Mouse (Mus musculus) macrophage (primary cell): Measurements from ENCODE around the gene Armc9. TPM values are rescaled to one million over a fixed set of nuclear protein-coding genes. Genes with fewer than 3 reads are reported as not detected.

Experiments
- H3K27ac ChIP-seq: fragments of 350-480 bp; formaldehyde crosslinking; 2 replicates; pipeline ENCODE4 v1.9.0; 2021
- H3K36me3 ChIP-seq: fragments of 350-480 bp; formaldehyde crosslinking; 2 replicates; pipeline ENCODE4 v1.9.0; 2021; ENCODE audit errors: inconsistent target
- H3K4me3 ChIP-seq: fragments of 350-480 bp; formaldehyde crosslinking; 2 replicates; pipeline ENCODE4 v1.9.0; 2021; ENCODE audit errors: inconsistent target
- H3K79me2 ChIP-seq: fragments of 350-480 bp; formaldehyde crosslinking; 2 replicates; pipeline ENCODE4 v1.9.0; 2021; ENCODE audit errors: inconsistent target
- WGBS: methylation state at CpG from one replicate; pipeline ENCODE4 v1.1.7; 2026; ENCODE audit warnings: inconsistent platforms; ENCODE audit not compliant: missing documents; 5-methylcytosine and 5-hydroxymethylcytosine counted together
- polyA plus RNA-seq: library from polyadenylated mRNA; stranded (reverse); fragments of 250-400 nt; gene quantifications from 3 replicates; pipeline ENCODE4 v1.2.4, GENCODE M21; 2018; ENCODE audit warnings: inconsistent platforms

Armc9 gene
- polyA plus RNA-seq, 1 experiment from 2014 or later, result 3.2 TPM

DNA sequence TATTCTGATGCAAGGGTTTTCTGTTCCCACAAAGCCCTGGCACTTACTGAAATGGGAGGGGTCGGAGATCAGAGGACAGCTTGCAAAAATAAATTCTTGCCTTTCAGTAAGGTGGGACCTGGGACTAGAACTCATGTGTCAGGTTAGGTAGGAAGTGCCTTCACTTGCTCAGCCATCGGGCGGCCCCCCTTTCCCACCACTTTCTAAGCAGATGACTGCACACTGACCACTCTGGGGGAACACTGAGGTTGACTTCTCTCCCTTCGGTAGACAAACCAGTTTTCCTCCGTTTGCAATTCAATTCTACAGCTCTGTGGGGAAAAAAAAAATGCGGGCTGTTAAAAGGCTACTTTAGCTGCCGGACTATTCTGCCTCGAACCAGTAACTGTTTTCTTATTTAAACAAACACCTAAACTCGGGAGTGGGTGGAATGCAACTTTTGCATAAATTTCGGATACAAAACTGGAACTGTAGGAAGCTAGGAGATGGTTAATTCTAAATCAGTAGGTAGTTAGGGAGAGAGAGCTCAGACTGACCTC is 157.0 kb downstream of the Armc9 start:
- WGBS, result 96% methylated on average over 10 of the region's 10 CpGs
- Histone ChIP-seq H3K4me3 (no peak overlapping the region), H3K27ac (no peak overlapping the region), H3K36me3 (no peaks in the 10 kb centered on the region), H3K79me2 (no peaks in the 10 kb centered on the region)

DNA sequence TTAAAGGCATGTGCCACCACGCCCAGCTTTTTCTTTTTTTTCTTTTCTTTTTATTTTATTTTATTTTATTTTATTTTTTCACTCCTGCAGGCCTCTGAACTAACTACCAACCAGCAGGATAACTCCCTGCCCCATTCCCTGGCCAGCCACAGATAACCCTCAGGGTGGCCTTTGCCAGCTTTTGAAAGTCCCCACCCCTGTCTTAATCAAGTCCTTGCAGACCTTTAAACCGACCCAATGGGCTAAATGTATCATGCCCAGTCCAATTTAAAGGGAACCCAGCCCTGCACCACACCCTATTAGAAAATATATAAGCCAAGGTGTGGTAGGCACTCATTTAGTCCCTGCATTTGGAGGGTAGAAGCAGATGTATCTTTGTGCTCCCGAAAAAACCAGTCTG is 157.7 kb downstream of the Armc9 start:
- Histone ChIP-seq H3K79me2 (no peaks in the 10 kb centered on the region), H3K4me3 (no peak overlapping the region), H3K36me3 (no peaks in the 10 kb centered on the region), H3K27ac (no peak overlapping the region)
- 95% methylated on average over 2 of the region's 3 CpGs for WGBS

DNA sequence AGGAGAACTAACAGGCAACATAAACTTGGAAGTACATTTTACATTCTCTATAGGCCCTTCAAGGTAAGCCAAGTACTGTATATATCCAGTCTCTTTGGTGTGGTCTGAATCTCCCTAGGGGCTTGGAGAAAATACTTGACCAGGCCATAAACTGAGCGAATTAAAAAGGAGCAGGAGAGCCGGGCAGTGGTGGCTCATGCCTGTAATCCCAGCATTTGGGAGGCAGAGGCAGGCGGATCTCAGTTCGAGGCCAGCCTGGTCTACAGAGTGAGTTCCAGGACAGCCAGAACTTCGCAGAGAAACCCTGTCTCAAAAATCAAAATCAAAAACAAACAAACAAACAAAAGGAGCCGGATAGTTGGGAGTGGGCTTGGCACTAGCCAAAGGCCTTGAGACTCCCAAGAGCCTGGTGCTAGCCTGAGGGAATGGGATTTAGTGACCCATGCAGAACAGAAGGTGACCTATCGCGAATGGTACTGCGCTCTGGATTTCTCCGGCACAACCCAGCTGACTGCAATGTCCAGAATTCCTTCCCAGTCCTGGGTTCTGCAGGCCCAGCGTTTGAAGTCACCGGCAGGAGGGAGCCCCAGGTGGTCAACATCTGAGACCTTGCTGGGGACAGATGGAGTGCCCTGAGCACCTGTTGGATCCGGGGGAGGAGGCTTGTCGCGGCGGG is 158.7 kb downstream of the Armc9 start:
- H3K79me2 ChIP-seq, result no peaks in the 10 kb centered on the region
- no peaks in the 10 kb centered on the region for H3K36me3 ChIP-seq
- no peak overlapping the region for H3K27ac ChIP-seq
- WGBS, result 75% methylated on average over 16 of the region's 16 CpGs
- H3K4me3 ChIP-seq, result no peak overlapping the region

DNA sequence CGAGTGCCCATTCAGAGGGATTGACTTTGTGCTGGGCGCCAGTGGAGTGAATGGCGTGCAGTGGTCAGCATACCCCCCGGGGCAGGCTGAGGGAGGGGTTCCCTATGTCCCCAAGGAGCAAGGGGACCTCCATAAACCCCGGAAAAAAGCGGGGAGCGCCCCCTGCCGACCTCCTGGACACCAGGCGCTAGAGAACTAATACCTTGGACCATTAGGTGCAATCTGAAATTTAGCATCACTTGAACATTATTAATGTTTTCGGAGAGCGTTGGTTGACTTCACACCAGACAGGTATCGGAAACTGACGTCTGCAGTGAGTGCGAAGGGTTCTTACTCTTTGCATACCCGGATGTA is 159.2 kb downstream of the Armc9 start:
- WGBS, result 43% methylated on average over 15 of the region's 15 CpGs
- H3K36me3 ChIP-seq, result no peaks in the 10 kb centered on the region
- no peaks in the 10 kb centered on the region for H3K79me2 ChIP-seq
- H3K4me3 ChIP-seq, result no peak overlapping the region
- no peak overlapping the region for H3K27ac ChIP-seq

DNA sequence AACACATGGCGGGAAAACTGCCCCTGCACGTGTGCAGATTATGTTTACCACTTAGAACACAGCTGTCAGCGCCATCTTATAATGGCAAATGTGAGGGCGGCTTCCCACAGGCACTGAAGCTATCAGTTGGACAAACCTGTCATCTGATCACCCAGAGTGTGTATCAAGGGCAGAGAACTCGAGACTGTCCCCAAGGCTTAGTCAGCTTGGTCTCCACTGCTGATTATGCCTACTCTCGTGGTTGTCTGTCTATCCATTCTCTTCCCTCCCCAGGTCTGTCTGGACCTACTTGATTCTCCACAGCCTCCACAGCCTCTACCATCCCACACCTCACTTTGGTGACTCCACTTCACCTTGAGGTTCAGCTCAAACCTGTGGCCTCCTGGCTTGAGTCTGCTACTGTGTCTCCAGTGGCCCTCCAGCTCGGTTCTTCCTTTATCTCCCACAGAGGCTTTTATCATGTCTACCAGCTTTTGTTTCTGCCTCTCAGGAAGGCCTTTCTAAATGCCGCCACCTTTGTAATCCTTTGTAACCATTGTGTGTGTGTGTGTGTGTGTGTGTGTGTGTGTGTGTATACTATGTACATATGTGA is 166.3 kb downstream of the Armc9 start:
- 96% methylated on average over 5 of the region's 8 CpGs for WGBS
- Histone ChIP-seq H3K4me3 (no peak overlapping the region), H3K79me2 (no peaks in the 10 kb centered on the region), H3K27ac (no peak overlapping the region), H3K36me3 (no peaks in the 10 kb centered on the region)

Other genes starting within 250 kb of the Armc9 start
- not detected in 3 replicates for gene 4933407L21Rik, start 226.3 kb upstream of the Armc9 start, polyA plus RNA-seq
- 0.06 to 0.75 TPM (median 0.22 TPM) in 3 replicates for gene Gpr55, start 193.8 kb upstream of the Armc9 start, polyA plus RNA-seq
- not detected in 3 replicates for gene Spata3, start 138.0 kb upstream of the Armc9 start, polyA plus RNA-seq
- gene 2810459M11Rik, start 108.9 kb upstream of the Armc9 start, polyA plus RNA-seq, result not detected in 3 replicates
- gene Psmd1, start 90.4 kb upstream of the Armc9 start, polyA plus RNA-seq, result 78.8 to 209 TPM (median 123 TPM) in 3 replicates
- 2.2 to 9.7 TPM (median 5.1 TPM) in 3 replicates for gene Htr2b, start 42.8 kb upstream of the Armc9 start, polyA plus RNA-seq
- 5.7 TPM in 1 of 3 replicates, not detected in the others for gene Gm21972, start 21.1 kb upstream of the Armc9 start, polyA plus RNA-seq
- 1.0 to 6.1 TPM (median 2.4 TPM) in 3 replicates for gene B3gnt7, start 148.1 kb downstream of the Armc9 start, polyA plus RNA-seq
- 124 to 407 TPM (median 295 TPM) in 3 replicates for gene Ncl, start 204.6 kb downstream of the Armc9 start, polyA plus RNA-seq